Mouse (Mus musculus) limb, embryonic 14.5 days (tissue): ENCODE data around the gene Tlr2. TPM values are rescaled to one million over a fixed set of nuclear protein-coding genes. Genes with fewer than 3 reads are reported as not detected.
"Not testable (repeated sequence)": the region's sequence is repeated elsewhere in the genome, so short reads cannot be mapped to it uniquely, and the experiment has no call there.

ENCODE experiments used
- ATAC-seq: fragments of 200-750 bp; cut with Nextera tagmentation; 2 replicates; pipeline ENCODE4 v1.8.0; 2017; ENCODE audit warnings: low read depth, moderate number of reproducible peaks, moderate TSS enrichment; ENCODE audit not compliant: low FRiP score
- DNase-seq: peaks from one replicate; pipeline ENCODE4 v3.0.0-alpha.2; 2015; ENCODE audit warnings: low spot score
- H3K27ac ChIP-seq: fragments of 300-500 bp; sonication (generic); replicated peaks from 2 replicates; pipeline ENCODE4 v1.5.1; 2014; ENCODE audit warnings: low read depth, mild to moderate bottlenecking, low read length, moderate library complexity, mixed read lengths
- H3K27me3 ChIP-seq: fragments of 300-500 bp; sonication (generic); 2 replicates; pipeline ENCODE4 v1.6.1; 2014; ENCODE audit warnings: low read length, mixed read lengths; ENCODE audit not compliant: control insufficient read depth, insufficient read depth
- H3K36me3 ChIP-seq: fragments of 300-500 bp; sonication (generic); 2 replicates; pipeline ENCODE4 v1.6.1; 2014; ENCODE audit warnings: mild to moderate bottlenecking, low read length, moderate library complexity, mixed read lengths; ENCODE audit not compliant: control insufficient read depth, insufficient read depth
- H3K4me1 ChIP-seq: fragments of 300-500 bp; sonication (generic); 2 replicates; pipeline ENCODE4 v1.6.1; 2014; ENCODE audit warnings: antibody characterized with exemption, low read length, mixed read lengths; ENCODE audit not compliant: control insufficient read depth, insufficient read depth
- H3K4me2 ChIP-seq: fragments of 300-500 bp; sonication (generic); replicated peaks from 2 replicates; pipeline ENCODE4 v1.6.1; 2014; ENCODE audit warnings: low read depth, mild to moderate bottlenecking, low read length, moderate library complexity; ENCODE audit not compliant: severe bottlenecking
- H3K4me3 ChIP-seq: fragments of 300-500 bp; sonication (generic); replicated peaks from 2 replicates; pipeline ENCODE4 v1.5.1; 2014; ENCODE audit warnings: low read length
- H3K9ac ChIP-seq: fragments of 300-500 bp; sonication (generic); 2 replicates; pipeline ENCODE4 v1.6.1; 2014; ENCODE audit warnings: mild to moderate bottlenecking, low read depth, low read length, moderate library complexity; ENCODE audit not compliant: severe bottlenecking
- H3K9me3 ChIP-seq: fragments of 300-500 bp; sonication (generic); 2 replicates; pipeline ENCODE4 v1.6.1; 2016; ENCODE audit warnings: low read length; ENCODE audit not compliant: control insufficient read depth
- POLR2A ChIP-seq: fragments of 200-500 bp; IDR thresholded peaks from 2 replicates; pipeline ENCODE4 v1.8.0; 2012; ENCODE audit warnings: inconsistent platforms, mild to moderate bottlenecking, moderate library complexity, borderline replicate concordance; ENCODE audit not compliant: insufficient read depth, insufficient read length; ENCODE audit errors: extremely low read depth
- WGBS: fragments of 180-500 bp; shearing (Covaris S2); extraction: QIAGEN DNeasy Blood & Tissue Kit; methylation state at CpG from one replicate; pipeline ENCODE4 v1.1.7; 2014; 5-methylcytosine and 5-hydroxymethylcytosine counted together
- polyA plus RNA-seq, 2 experiments: library from polyadenylated mRNA; depleted of rRNA in 1 of 2; stranded (reverse) in 1 of 2; unstranded in 1 of 2; fragments of >200 nt; fragmentation: Nextera tagmentation in 1 of 2; extraction: Ambion mirVana in 1 of 2; gene quantifications; 2 replicates each; pipeline versions ENCODE4 v1.2.1 to v1.2.3; 2012 to 2014

Gene Tlr2
- 5.6 and 6.1 TPM in 2 replicates for polyA plus RNA-seq (2012; rRNA removed)
- 10.3 and 11.3 TPM in 2 replicates for polyA plus RNA-seq (2014; fragmentation: Nextera tagmentation; extraction: Ambion mirVana)

DNA sequence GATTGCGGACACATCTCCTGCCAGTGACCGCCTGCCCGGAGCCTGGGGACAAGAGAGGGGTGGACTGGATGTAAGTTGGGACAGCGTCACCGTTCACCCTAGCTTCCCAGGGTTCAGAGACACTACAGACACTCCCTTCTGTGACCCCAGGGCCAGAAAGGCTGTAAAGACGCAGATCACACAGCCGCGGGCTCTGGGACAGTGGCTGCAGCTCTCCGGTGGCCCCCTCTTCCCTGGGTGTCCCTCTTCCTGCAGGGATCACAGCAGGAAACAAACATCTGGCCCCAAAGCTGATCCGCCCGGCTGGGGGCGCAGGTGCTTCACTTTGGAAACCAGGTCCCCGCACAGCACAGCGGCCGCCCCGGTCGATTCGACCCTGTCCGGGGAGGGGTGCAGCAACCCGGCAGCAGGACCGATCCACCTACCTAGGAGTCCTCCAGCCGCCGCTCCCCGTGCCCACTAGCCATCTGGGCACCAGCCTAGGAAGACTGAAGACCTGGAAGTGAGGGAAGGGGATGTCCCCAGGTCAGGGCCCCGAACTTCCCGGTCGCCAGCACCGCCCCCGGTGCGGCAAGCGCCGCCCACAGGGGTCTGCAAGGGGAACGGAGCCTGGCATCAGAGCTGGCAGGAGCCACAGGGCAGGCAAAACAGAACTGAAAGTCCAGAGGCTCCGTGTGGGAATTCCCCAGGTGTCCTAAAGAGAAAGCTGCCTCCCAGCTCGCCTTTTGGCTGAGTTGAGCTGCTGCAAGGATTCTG is at the start of gene Tlr2:
Tlr2 (minus strand) TSS at position 673 of the 756 bp plus-strand sequence.
- H3K27ac ChIP-seq: no peak within 1 kb of the TSS; the same call in 1 of the 2 replicates
- peak within 1 kb of the TSS; percentile 87 for H3K4me2 ChIP-seq
- peak within 1 kb of the TSS; percentile 66 for H3K4me3 ChIP-seq
- DNase-seq (peak; percentile 46), ATAC-seq (peak; percentile 79)
- H3K9me3 ChIP-seq: no peaks in the 10 kb centered on the region
- no peak for TF ChIP-seq POLR2A
- H3K27me3 ChIP-seq: no peaks in the 10 kb centered on the region
- H3K4me1 ChIP-seq: no peaks in the 10 kb centered on the region
- 2% methylated on average over 35 of the region's 35 CpGs for WGBS
- H3K9ac ChIP-seq: peak within 1 kb of the TSS; percentile 67
- H3K36me3 ChIP-seq: no peaks in the 10 kb centered on the region

- H3K4me1 ChIP-seq: 0 out of 2 replicates have a peak, but pooled peaks cover 3% of the 10 kb centered on the region
- no peak overlapping the region for H3K4me3 ChIP-seq
- H3K9ac ChIP-seq: no peak overlapping the region
- no peaks in the 10 kb centered on the region for H3K27me3 ChIP-seq
- no peak for ATAC-seq
- no peak overlapping the region for H3K27ac ChIP-seq
- H3K4me2 ChIP-seq: no peak overlapping the region
- DNase-seq: no peak
- WGBS: 66% methylated on average over 2 of the region's 2 CpGs
- H3K36me3 ChIP-seq: no peaks in the 10 kb centered on the region
- no peak for TF ChIP-seq POLR2A
- H3K9me3 ChIP-seq: no peaks in the 10 kb centered on the region
Observed at GRCm38 (mm10) chr3:83885163-83885562, 43.6 kb upstream of the Tlr2 start.

DNA sequence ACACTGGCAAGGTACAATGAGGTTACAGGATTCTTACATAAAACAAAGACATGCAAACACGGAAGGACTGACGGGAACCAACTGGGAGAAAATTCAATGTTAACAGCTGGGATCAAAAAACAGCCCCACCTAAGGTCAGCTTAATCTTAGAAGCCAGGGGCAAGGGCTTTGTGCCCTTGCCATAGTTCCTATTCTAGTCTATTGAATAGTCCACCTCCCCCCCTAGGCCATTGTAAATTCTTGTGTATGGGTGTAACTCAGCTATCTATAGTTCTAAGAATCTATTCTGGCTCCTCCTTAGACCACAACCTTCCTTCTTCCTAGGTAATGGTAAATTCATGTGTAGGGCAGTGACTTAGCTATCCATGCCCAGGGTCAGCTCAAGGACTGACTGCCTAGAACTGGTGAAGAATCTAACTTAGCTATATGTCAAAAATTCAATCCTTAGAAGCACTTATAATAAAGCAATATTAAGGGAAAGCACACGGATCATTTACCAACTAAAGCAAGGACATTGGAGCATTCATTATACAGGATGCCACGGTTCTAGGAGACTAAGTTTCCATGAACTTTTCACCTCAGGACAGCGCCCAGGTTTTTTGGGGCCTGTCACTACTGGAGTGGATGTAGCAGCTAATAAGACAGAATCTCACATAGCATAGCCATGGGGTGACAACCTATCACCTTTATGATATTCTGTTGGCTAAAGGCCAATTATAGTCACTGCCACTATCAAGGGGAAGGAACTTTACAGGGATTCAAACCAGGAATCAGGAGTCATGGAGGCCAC is 37.9 kb upstream of the Tlr2 start:
- not testable (repeated sequence) for H3K4me3 ChIP-seq, H3K27me3 ChIP-seq, H3K9ac ChIP-seq, H3K27ac ChIP-seq, H3K9me3 ChIP-seq, H3K4me2 ChIP-seq, DNase-seq, H3K36me3 ChIP-seq, ATAC-seq, H3K4me1 ChIP-seq
- WGBS: 90% methylated on average over 5 of the region's 5 CpGs

- ATAC-seq (no peak), DNase-seq (no peak)
- no peak overlapping the region for H3K4me2 ChIP-seq
- no peaks in the 10 kb centered on the region for H3K9me3 ChIP-seq
- H3K27ac ChIP-seq: no peak overlapping the region
- no peak overlapping the region for H3K4me3 ChIP-seq
- no peak overlapping the region for H3K9ac ChIP-seq
- H3K36me3 ChIP-seq: no peaks in the 10 kb centered on the region
- TF ChIP-seq POLR2A: no peak
- WGBS: 85% methylated on average over 4 of the region's 4 CpGs
- no peaks in the 10 kb centered on the region for H3K27me3 ChIP-seq
- no peaks in the 10 kb centered on the region for H3K4me1 ChIP-seq
Observed at GRCm38 (mm10) chr3:83878801-83879200, 37.2 kb upstream of the Tlr2 start.

GRCm38 (mm10) chr3:83876299-83876698 is 34.7 kb upstream of the Tlr2 start:
- H3K27me3 ChIP-seq: no peaks in the 10 kb centered on the region
- H3K36me3 ChIP-seq: no peaks in the 10 kb centered on the region
- no peak for DNase-seq
- no peak overlapping the region for H3K4me3 ChIP-seq
- no peak for TF ChIP-seq POLR2A
- 64% methylated on average over 4 of the region's 4 CpGs for WGBS
- no peaks in the 10 kb centered on the region for H3K4me1 ChIP-seq
- no peak overlapping the region for H3K27ac ChIP-seq
- H3K4me2 ChIP-seq: no peak overlapping the region
- no peak overlapping the region for H3K9ac ChIP-seq
- H3K9me3 ChIP-seq: no peaks in the 10 kb centered on the region
- no peak for ATAC-seq

DNA sequence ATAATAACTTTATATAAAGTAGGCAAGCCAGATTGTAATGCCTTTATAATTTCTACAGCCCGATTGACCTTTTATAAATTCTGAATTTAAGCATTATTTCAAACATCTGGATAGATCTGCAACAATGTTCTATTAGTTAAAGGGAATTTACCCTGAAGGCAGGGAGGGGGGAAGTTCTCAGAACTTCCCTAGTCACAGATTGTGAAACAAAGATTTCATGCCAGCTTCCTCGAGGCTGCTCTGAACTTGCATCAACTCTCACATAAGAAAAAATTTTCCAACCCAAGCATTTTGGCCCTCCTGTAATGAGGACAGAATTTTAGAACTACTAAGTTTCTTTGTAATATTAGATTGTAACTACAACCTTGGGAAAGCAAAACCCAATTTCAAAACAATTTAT is 33.5 kb upstream of the Tlr2 start:
- H3K9me3 ChIP-seq, H3K9ac ChIP-seq, ATAC-seq, DNase-seq, H3K27ac ChIP-seq, H3K4me3 ChIP-seq, H3K27me3 ChIP-seq, H3K4me1 ChIP-seq, H3K36me3 ChIP-seq, H3K4me2 ChIP-seq: not testable (repeated sequence)
- WGBS: 76% methylated on average over 2 of the region's 2 CpGs

GRCm38 (mm10) chr3:83872853-83873252 is 31.3 kb upstream of the Tlr2 start:
- not testable (repeated sequence) for H3K9ac ChIP-seq, H3K36me3 ChIP-seq, ATAC-seq, H3K4me3 ChIP-seq, H3K4me2 ChIP-seq, H3K27me3 ChIP-seq, H3K9me3 ChIP-seq, H3K4me1 ChIP-seq, H3K27ac ChIP-seq, DNase-seq
- WGBS: 95% methylated on average over 2 of the region's 2 CpGs

GRCm38 (mm10) chr3:83871962-83872361 is 30.4 kb upstream of the Tlr2 start:
- H3K27me3 ChIP-seq, H3K4me1 ChIP-seq, DNase-seq, H3K4me3 ChIP-seq, H3K36me3 ChIP-seq, H3K9ac ChIP-seq, H3K4me2 ChIP-seq, H3K27ac ChIP-seq, H3K9me3 ChIP-seq, ATAC-seq: not testable (repeated sequence)
- 95% methylated on average over 4 of the region's 4 CpGs for WGBS
